Mouse (Mus musculus) cortical plate, adult 2 months (tissue): ENCODE data around the gene Ppp1cc. TPM values are rescaled to one million over a fixed set of nuclear protein-coding genes. Genes with fewer than 3 reads are reported as not detected.

ENCODE experiments used
- H3K27ac ChIP-seq: fragments of 200-500 bp; 2 replicates; pipeline ENCODE4 v1.5.1; 2012; ENCODE audit warnings: low read length, control low read depth, inconsistent platforms; ENCODE audit not compliant: insufficient read depth
- H3K4me1 ChIP-seq: fragments of 200-500 bp; 2 replicates; pipeline ENCODE4 v1.6.1; 2011; ENCODE audit warnings: low read length; ENCODE audit not compliant: control insufficient read depth, insufficient read depth
- H3K4me3 ChIP-seq: fragments of 200-500 bp; 2 replicates; pipeline ENCODE4 v1.5.1; 2011; ENCODE audit warnings: mild to moderate bottlenecking, low read length, control low read depth; ENCODE audit not compliant: insufficient read depth
- CTCF ChIP-seq: fragments of 200-500 bp; IDR thresholded peaks from 2 replicates; pipeline ENCODE4 v1.5.1; 2011; ENCODE audit warnings: mild to moderate bottlenecking, control low read depth, low read length; ENCODE audit not compliant: insufficient read depth; ENCODE audit errors: extremely low read depth
- POLR2A ChIP-seq: fragments of 200-500 bp; IDR thresholded peaks from 2 replicates; pipeline ENCODE4 v1.6.1; 2011; ENCODE audit warnings: mild to moderate bottlenecking, low read length, control low read depth; ENCODE audit not compliant: insufficient read depth; ENCODE audit errors: extremely low read depth
- polyA plus RNA-seq: library from polyadenylated mRNA; depleted of rRNA; stranded (reverse); fragments of >200 nt; gene quantifications from 2 replicates; pipeline ENCODE4 v1.2.3, GENCODE M21; 2012

The Ppp1cc gene
- polyA plus RNA-seq, 1 experiment: 186 TPM

- H3K27ac ChIP-seq: no peak overlapping the region
- H3K4me3 ChIP-seq: no peak overlapping the region
- TF ChIP-seq CTCF (no peak), POLR2A (no peak)
- H3K4me1 ChIP-seq: peaks cover 38% of the 10 kb centered on the region
Measured at GRCm38 (mm10) chr5:122163194-122163593, 5.1 kb downstream of the Ppp1cc start.

GRCm38 (mm10) chr5:122164011-122164410 lies 5.9 kb downstream of the Ppp1cc start:
- TF ChIP-seq POLR2A (no peak), CTCF (no peak)
- Histone ChIP-seq H3K4me1 (peaks cover 40% of the 10 kb centered on the region), H3K4me3 (no peak overlapping the region), H3K27ac (peak overlapping the region; percentile 33; the same call in 1 of the 2 replicates)

- Histone ChIP-seq H3K4me3 (no peak overlapping the region), H3K27ac (no peak overlapping the region), H3K4me1 (peaks cover 42% of the 10 kb centered on the region)
- TF ChIP-seq POLR2A (no peak), CTCF (no peak)
Measured at GRCm38 (mm10) chr5:122165233-122165915, 7.3 kb downstream of the Ppp1cc start.

- TF ChIP-seq CTCF (no peak), POLR2A (no peak)
- H3K4me1 ChIP-seq: peaks cover 38% of the 10 kb centered on the region
- peak overlapping the region; percentile 48; the same call in 1 of the 2 replicates for H3K27ac ChIP-seq
- no peak overlapping the region for H3K4me3 ChIP-seq
Measured at GRCm38 (mm10) chr5:122166636-122167161, 8.6 kb downstream of the Ppp1cc start.

- no peak for TF ChIP-seq CTCF
- TF ChIP-seq POLR2A: no peak
- Histone ChIP-seq H3K27ac (no peak overlapping the region), H3K4me3 (no peak overlapping the region), H3K4me1 (peaks cover 27% of the 10 kb centered on the region)
Measured at GRCm38 (mm10) chr5:122168344-122169069, 10.4 kb downstream of the Ppp1cc start.

- Histone ChIP-seq H3K27ac (no peak overlapping the region), H3K4me1 (peaks cover 17% of the 10 kb centered on the region), H3K4me3 (no peak overlapping the region)
- TF ChIP-seq CTCF: no peak
- no peak for TF ChIP-seq POLR2A
Measured at GRCm38 (mm10) chr5:122171058-122171457, 13.0 kb downstream of the Ppp1cc start.

GRCm38 (mm10) chr5:122175402-122175801 lies 17.3 kb downstream of the Ppp1cc start:
- TF ChIP-seq CTCF (no peak), POLR2A (no peak)
- Histone ChIP-seq H3K4me3 (no peak overlapping the region), H3K4me1 (0 out of 2 replicates have a peak, but pooled peaks cover 2% of the 10 kb centered on the region), H3K27ac (no peak overlapping the region)

GRCm38 (mm10) chr5:122175961-122176360 lies 17.9 kb downstream of the Ppp1cc start:
- Histone ChIP-seq H3K27ac (no peak overlapping the region), H3K4me3 (no peak overlapping the region), H3K4me1 (0 out of 2 replicates have a peak, but pooled peaks cover 2% of the 10 kb centered on the region)
- no peak for TF ChIP-seq CTCF

- Histone ChIP-seq H3K4me3 (no peak overlapping the region), H3K27ac (no peak overlapping the region), H3K4me1 (0 out of 2 replicates have a peak, but pooled peaks cover 2% of the 10 kb centered on the region)
- no peak for TF ChIP-seq POLR2A
- TF ChIP-seq CTCF: peak; percentile 47
Measured at GRCm38 (mm10) chr5:122176398-122176797, 18.3 kb downstream of the Ppp1cc start.

GRCm38 (mm10) chr5:122179665-122180064 lies 21.6 kb downstream of the Ppp1cc start:
- Histone ChIP-seq H3K27ac (no peak overlapping the region), H3K4me3 (no peak overlapping the region), H3K4me1 (0 out of 2 replicates have a peak, but pooled peaks cover 2% of the 10 kb centered on the region)
- TF ChIP-seq CTCF (no peak), POLR2A (no peak)
